Mouse (Mus musculus): ENCODE data around the gene Pknox1. TPM values are rescaled to one million over a fixed set of nuclear protein-coding genes. Genes with fewer than 3 reads are reported as not detected.
"Not testable (repeated sequence)": the region's sequence is repeated elsewhere in the genome, so short reads cannot be mapped to it uniquely, and the experiment has no call there.

Pknox1 gene
- polyA plus RNA-seq, 1 experiment from 2014 or later, result 37.6 TPM

DNA sequence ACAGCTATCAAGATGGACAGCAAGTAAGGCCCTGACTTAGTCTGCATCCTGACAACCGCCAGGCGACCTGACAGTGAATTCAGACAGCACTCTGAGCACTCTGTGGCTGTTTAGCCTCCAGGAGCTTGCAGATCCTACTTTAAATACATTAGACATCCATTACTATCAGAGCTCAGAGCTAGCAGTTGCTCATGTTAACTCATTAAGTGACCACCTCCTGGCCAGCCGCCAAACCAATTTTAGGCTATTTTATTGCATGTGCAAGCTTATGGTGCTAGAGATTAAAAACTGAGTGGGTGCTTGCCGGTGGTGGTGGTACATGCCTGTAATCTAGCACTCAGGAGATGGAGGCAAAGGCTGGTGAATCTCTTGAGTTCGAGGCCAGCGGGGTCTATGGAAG lies 19.2 kb downstream of the Pknox1 start:
- DNase-seq (ENCODE audit: low spot score), result no peak

DNA sequence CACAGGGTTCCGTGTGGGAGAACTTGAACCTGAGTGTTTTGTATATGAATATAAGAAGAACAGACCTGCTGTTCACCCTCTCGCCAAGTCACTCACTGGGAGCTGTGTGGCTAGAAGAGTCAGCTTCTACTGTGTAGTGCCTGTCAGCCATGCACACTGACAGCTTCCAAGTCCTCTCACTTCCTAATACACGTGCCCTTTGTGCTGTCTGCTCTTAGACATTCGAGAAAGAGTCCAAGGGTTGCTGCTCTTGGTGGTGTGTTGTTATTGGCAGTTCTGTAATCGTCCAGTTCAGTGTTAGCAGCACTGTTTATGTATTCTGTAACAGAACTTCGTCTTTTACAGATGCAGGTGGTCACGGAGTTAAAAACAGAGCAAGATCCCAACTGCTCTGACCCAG lies 23.6 kb downstream of the Pknox1 start:
- WGBS, result 90% methylated on average over 7 of the region's 7 CpGs
- Histone ChIP-seq H3K4me1 (peaks cover 4% of the 10 kb centered on the region; the same call in 1 of the 2 replicates), H3K27ac (no peak overlapping the region), H3K36me3 (peaks cover 79% of the 10 kb centered on the region), H3K4me3 (no peak overlapping the region), H3K27me3 (ENCODE audit: low read depth, poor library complexity, severe bottlenecking) (no peaks in the 10 kb centered on the region), H3K9me3 (replicated peaks) (no peaks in the 10 kb centered on the region)
- DNase-seq (ENCODE audit: low spot score), result no peak

More for the DNA sequence above, 19.2 kb downstream of the Pknox1 start:
- Histone ChIP-seq H3K9me3 (replicated peaks) (no peaks in the 10 kb centered on the region), H3K4me3 (no peak overlapping the region), H3K36me3 (peaks cover 40% of the 10 kb centered on the region), H3K27ac (no peak overlapping the region), H3K4me1 (peaks cover 16% of the 10 kb centered on the region), H3K27me3 (ENCODE audit: low read depth, poor library complexity, severe bottlenecking) (no peaks in the 10 kb centered on the region)
- 90% methylated on average over 6 of the region's 6 CpGs for WGBS

DNA sequence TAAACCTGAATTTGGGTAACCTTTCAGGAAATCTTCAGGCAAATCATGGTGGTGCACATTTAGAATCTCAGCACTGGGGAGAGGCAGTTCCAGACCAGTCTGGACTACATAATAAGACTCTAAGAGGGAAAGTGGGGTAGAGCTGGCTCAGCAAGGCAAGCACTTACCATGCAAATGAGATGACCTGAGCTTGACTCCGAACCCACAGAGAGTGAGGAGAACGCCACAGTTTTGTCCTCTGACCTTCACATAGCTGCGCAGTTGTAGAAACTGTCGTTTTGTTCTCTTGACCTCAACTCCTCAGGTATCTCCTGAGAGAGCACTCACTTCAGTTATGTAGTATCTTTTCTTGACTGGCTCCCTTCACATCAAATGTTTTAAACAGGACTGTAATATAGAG lies 24.2 kb downstream of the Pknox1 start:
- Histone ChIP-seq H3K4me3 (no peak overlapping the region), H3K27ac (no peak overlapping the region), H3K27me3 (ENCODE audit: low read depth, poor library complexity, severe bottlenecking) (no peaks in the 10 kb centered on the region), H3K4me1 (no peaks in the 10 kb centered on the region), H3K36me3 (peaks cover 83% of the 10 kb centered on the region), H3K9me3 (replicated peaks) (no peaks in the 10 kb centered on the region)
- no peak for DNase-seq (ENCODE audit: low spot score)
- WGBS, result 91% methylated on average over 4 of the region's 4 CpGs

DNA sequence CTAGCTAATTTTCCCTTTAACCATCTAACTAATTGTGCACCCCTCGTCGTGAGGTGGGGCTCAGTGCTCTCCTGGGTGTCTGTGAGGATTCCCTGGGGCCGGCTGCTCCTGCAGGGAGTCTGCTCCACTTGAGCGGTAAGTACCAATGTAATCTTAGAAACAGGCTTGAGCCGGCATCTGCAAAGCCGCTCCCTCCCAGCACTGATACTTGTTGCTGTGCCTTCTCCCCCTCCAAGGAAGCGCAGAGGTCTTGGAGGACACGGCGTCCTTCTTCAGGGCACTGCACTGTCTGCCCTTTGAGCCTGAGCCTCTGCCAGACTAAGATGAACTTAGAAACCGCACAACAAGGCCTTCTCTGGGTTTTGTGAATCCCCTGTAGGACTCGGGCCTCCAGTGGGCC lies 26.3 kb downstream of the Pknox1 start:
- no peak for DNase-seq (ENCODE audit: low spot score)
- no peaks in the 10 kb centered on the region for H3K9me3 ChIP-seq (replicated peaks)
- no peaks in the 10 kb centered on the region for H3K27me3 ChIP-seq (ENCODE audit: low read depth, poor library complexity, severe bottlenecking)
- no peak overlapping the region for H3K27ac ChIP-seq
- WGBS, result 89% methylated on average over 11 of the region's 11 CpGs
- H3K36me3 ChIP-seq, result peaks cover 83% of the 10 kb centered on the region
- H3K4me3 ChIP-seq, result no peak overlapping the region
- H3K4me1 ChIP-seq, result no peaks in the 10 kb centered on the region

DNA sequence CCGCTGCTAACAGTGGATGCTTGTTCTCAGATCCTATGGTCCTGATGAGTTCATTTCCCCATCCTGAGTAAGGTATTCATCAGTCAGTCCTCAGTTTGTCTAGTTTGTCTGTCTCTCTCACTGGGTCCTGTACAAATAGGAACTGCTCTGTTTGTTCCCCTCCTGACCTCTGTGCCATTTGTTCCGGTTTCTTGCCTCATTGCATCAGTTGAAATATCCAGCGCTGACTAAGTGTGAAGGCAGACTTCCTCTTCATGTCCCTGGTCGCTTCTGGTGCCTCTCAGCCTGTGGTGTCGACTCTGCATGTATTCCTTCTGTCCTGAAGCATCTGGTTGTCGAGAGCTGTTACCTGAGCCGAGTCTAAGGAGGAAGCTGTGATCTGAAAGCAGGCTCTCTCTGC lies 30.1 kb downstream of the Pknox1 start:
- Histone ChIP-seq H3K4me1 (no peaks in the 10 kb centered on the region), H3K27ac (no peak overlapping the region), H3K27me3 (ENCODE audit: low read depth, poor library complexity, severe bottlenecking) (no peaks in the 10 kb centered on the region), H3K9me3 (replicated peaks) (no peaks in the 10 kb centered on the region), H3K4me3 (no peak overlapping the region), H3K36me3 (peaks cover 92% of the 10 kb centered on the region)
- no peak for DNase-seq (ENCODE audit: low spot score)
- 80% methylated on average over 7 of the region's 7 CpGs for WGBS

DNA sequence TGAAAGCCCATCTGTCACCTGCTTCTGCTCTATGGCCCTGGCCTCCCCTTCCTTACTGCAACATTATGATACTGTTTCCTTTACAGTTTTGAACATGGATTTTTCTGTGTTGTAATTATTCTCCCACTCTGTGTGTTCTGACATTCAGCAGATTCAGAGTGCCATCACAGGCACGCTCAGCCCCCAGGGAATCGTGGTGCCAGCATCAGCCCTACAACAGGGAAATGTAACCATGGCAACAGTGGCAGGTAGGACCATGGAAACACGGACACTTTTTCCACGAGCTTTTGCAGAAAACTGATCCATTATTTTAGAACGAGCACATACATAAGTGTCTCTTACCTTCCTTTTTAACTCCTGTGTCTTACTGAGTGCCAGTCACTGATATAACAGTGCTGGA lies 30.5 kb downstream of the Pknox1 start:
- peaks cover 94% of the 10 kb centered on the region for H3K36me3 ChIP-seq
- no peak overlapping the region for H3K4me3 ChIP-seq
- no peak overlapping the region for H3K27ac ChIP-seq
- no peaks in the 10 kb centered on the region for H3K9me3 ChIP-seq (replicated peaks)
- no peak for DNase-seq (ENCODE audit: low spot score)
- WGBS, result 89% methylated on average over 5 of the region's 5 CpGs
- H3K27me3 ChIP-seq (ENCODE audit: low read depth, poor library complexity, severe bottlenecking), result no peaks in the 10 kb centered on the region
- no peaks in the 10 kb centered on the region for H3K4me1 ChIP-seq

DNA sequence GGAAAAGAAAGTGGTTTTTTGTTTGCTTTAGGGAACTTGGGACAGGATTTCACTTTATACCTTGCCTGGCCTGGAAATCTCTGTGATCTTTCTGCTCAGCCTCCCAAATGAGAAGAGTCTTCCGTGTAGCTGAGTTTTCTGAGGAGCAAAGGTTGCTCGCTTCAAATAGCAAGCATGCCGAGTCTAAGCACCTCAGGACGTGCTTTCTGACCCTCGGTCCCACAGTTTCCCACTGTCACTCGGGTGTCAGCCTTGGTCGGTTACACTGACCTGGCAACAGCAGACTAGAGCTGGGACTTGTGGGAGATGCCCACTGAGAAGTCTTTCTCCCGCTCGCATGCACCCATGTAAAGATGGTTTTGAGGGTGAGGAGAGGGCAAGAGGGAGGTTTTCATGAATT lies 33.4 kb downstream of the Pknox1 start:
- Histone ChIP-seq H3K4me1 (no peaks in the 10 kb centered on the region), H3K9me3 (replicated peaks) (no peaks in the 10 kb centered on the region), H3K4me3 (no peak overlapping the region), H3K27me3 (ENCODE audit: low read depth, poor library complexity, severe bottlenecking) (no peaks in the 10 kb centered on the region), H3K36me3 (peaks cover 89% of the 10 kb centered on the region), H3K27ac (no peak overlapping the region)
- no peak for DNase-seq (ENCODE audit: low spot score)
- WGBS, result 92% methylated on average over 9 of the region's 9 CpGs

DNA sequence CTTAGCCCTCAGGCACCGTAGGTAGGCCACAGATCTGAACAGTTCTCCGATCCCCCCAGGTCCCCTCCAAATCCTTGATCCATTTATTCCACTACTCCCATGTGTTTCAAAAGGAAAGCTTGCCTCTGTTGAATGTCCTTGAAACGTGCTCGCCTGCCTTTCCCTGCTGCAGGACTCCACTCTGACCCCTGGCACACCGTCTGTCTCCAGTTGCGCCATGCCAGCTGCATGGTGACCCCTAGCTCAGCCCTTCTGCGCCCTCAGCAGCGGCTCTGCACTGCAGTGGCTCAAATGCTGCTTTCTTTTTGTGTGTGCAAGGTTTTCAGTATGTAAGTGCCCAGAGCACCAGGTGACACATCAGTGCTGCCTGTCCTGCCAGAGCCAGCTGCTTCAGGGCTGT lies 34.1 kb downstream of the Pknox1 start:
- Histone ChIP-seq H3K36me3 (peaks cover 89% of the 10 kb centered on the region), H3K27ac (no peak overlapping the region)
- WGBS, result 94% methylated on average over 8 of the region's 8 CpGs

DNA sequence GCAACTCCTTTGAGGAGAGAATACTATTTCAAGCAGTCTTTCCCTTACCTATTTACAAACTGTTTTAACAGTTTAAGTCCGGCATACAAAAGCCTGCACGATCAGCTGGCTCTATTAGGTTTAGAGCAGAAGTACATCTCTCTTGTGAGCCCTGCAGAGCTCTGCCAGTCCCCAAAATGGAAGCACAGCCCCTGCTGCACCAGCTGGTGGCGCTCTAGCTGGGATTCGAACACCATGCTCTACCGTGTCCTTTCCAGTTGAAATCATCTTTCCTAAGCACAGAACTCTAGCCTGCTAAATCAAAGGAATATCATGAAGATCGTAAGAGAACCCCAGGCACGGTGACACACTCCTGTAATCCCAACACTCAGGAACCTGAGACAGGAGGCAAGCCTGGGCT lies 41.9 kb downstream of the Pknox1 start:
- H3K9me3 ChIP-seq (replicated peaks), result no peaks in the 10 kb centered on the region
- no peak for DNase-seq (ENCODE audit: low spot score)
- 88% methylated on average over 7 of the region's 7 CpGs for WGBS
- no peak overlapping the region for H3K4me3 ChIP-seq
- no peaks in the 10 kb centered on the region for H3K27me3 ChIP-seq (ENCODE audit: low read depth, poor library complexity, severe bottlenecking)
- peaks cover 64% of the 10 kb centered on the region for H3K36me3 ChIP-seq
- no peak overlapping the region for H3K27ac ChIP-seq
- H3K4me1 ChIP-seq, result no peaks in the 10 kb centered on the region

More for the DNA sequence above, 34.1 kb downstream of the Pknox1 start:
- no peak overlapping the region for H3K4me3 ChIP-seq
- no peaks in the 10 kb centered on the region for H3K4me1 ChIP-seq
- DNase-seq (ENCODE audit: low spot score), result no peak
- H3K27me3 ChIP-seq (ENCODE audit: low read depth, poor library complexity, severe bottlenecking), result no peaks in the 10 kb centered on the region
- H3K9me3 ChIP-seq (replicated peaks), result no peaks in the 10 kb centered on the region

DNA sequence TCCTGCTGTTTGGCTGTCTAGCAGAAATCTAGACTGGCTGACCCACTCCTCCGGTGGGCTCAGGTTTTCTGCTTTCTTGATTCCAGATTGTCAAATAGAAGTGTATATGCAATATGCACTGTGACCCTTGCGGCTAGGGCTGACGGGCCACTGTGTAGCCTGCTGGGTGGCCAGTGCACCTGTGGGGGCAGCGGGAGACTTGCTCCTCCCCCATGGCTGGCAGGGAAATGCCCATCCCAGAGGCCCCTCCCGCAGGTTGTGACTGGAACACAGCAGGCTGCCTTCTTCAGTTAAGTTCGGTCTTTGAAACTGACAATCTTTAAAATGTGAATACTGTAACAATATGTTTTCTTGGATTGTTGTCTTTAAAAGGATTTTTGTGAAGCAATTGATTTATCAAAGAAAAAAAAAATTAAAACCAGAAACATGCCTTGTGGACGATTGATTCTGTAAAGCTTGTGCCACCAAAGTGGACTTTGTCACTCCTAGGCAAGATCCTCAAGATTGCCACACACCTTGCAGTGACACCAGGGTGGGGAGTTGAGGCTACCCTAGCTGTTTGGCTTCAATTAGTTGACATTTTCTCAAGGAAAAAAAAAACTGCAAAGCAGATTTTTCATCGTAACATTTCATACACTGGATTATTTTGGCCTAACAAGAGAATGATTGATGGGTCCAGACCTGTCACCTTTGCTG lies 42.9 kb downstream of the Pknox1 start:
- peaks cover 56% of the 10 kb centered on the region for H3K36me3 ChIP-seq
- no peak overlapping the region for H3K4me3 ChIP-seq
- no peak for DNase-seq (ENCODE audit: low spot score)
- H3K4me1 ChIP-seq, result no peaks in the 10 kb centered on the region
- no peak overlapping the region for H3K27ac ChIP-seq
- 87% methylated on average over 8 of the region's 8 CpGs for WGBS
- no peaks in the 10 kb centered on the region for H3K9me3 ChIP-seq (replicated peaks)
- H3K27me3 ChIP-seq (ENCODE audit: low read depth, poor library complexity, severe bottlenecking), result no peaks in the 10 kb centered on the region

DNA sequence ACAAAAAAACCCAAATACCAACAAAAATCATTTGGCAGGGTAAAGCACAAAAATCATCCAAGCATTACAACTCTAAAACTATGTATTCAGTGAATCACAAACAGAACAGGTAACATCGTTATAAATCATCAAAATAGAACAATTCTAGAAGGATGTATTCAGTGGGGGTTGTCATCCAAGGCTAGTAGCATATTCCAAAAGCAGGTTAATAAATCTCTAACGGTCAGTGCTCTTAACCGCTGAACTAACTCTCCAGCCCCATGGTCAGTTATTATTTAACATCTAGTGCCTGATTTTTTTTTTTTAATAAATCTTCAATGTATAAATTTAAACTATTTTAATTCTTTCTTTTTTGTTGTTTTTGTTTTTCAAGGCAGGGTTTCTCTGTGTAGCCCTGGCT lies 44.6 kb downstream of the Pknox1 start:
- H3K27me3 ChIP-seq (ENCODE audit: low read depth, poor library complexity, severe bottlenecking); H3K9me3 ChIP-seq (replicated peaks); H3K27ac ChIP-seq; H3K4me1 ChIP-seq; H3K4me3 ChIP-seq; DNase-seq (ENCODE audit: low spot score): not testable (repeated sequence)
- H3K36me3 ChIP-seq, result peaks cover 38% of the 10 kb centered on the region
- WGBS, result 94% methylated on average over 3 of the region's 3 CpGs

DNA sequence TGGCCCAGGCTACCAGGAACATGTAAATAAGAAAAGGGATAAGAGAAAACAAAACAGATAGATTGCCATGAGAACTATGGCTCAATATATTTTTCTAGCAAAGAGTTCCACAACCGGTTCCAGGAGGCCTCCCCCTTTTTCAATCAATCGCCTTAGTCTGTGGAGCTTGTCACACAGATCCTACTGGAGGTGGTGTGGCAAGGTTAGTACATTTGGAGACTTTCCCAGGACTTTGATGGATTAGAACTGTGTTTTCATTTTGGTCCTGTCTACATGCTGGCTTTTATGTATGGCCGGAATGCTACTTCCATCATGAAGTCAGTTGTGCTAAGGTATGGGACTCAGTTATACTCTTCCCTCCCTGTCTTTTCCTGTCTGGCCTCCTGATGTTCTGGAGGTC lies 45.4 kb downstream of the Pknox1 start:
- DNase-seq (ENCODE audit: low spot score), result no peak
- Histone ChIP-seq H3K9me3 (replicated peaks) (no peaks in the 10 kb centered on the region), H3K4me3 (no peak overlapping the region), H3K27ac (no peak overlapping the region), H3K4me1 (no peaks in the 10 kb centered on the region), H3K36me3 (peaks cover 31% of the 10 kb centered on the region), H3K27me3 (ENCODE audit: low read depth, poor library complexity, severe bottlenecking) (no peaks in the 10 kb centered on the region)
- WGBS, result 93% methylated on average over 3 of the region's 3 CpGs

DNA sequence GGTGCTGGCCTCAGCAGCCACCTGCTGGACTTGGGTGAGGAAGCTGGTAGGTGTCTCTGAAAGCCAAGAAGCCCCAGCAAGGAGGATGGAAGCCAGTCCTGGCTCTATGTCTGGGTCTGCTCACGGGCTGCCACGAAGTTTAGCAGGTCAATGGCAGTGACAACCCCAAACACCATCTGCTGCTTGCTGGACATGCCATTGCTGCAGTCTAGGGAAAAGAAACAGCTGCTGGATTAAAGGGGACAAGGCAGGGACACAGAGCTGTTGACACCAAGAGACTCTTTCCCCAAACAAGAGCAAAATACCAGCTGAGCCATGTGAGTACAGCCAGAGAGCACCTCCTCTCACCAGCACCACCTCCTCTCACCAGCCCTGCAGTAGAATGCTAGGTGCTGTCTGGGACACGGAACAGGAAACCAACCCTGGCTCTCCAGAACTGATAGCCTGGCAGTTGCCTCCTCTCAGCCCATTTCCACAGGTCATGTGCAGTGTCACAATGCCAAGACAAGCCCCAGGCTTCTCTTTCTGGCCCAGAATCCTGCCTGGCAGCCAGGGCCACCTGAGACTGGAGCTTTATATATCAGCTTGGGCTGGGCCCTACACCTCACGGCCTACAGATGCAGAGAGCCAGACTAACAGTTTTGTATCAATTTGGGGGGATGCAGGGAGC lies 48.7 kb downstream of the Pknox1 start:
- no peaks in the 10 kb centered on the region for H3K9me3 ChIP-seq (replicated peaks)
- H3K27ac ChIP-seq, result 0 out of 2 replicates have a peak overlapping the region, but pooled peaks have one; percentile 12
- no peaks in the 10 kb centered on the region for H3K4me1 ChIP-seq
- peaks cover 5% of the 10 kb centered on the region; the same call in 1 of the 2 replicates for H3K36me3 ChIP-seq
- WGBS, result 82% methylated on average over 4 of the region's 4 CpGs
- DNase-seq (ENCODE audit: low spot score), result no peak
- H3K4me3 ChIP-seq, result no peak overlapping the region
- no peaks in the 10 kb centered on the region for H3K27me3 ChIP-seq (ENCODE audit: low read depth, poor library complexity, severe bottlenecking)

Measured in limb, embryonic 10.5 days (tissue).